In genomic region chr8:84912895-84913501, GRCm38 (mm10) we compare ENCODE assay signal across 8 mouse cellular contexts. TPM values are rescaled to one million over a fixed set of nuclear protein-coding genes. Genes with fewer than 3 reads are reported as not detected.
DNase-seq lines count a peak whose midpoint lies in the region; ATAC-seq and TF ChIP-seq lines count a peak whose summit lies in the region.

No protein-coding gene starts in this region.

- H3K4me2 ChIP-seq in embryonic facial prominence, embryonic 12.5 days (replicated peaks): peak overlapping the region; percentile 88
- H3K4me2 ChIP-seq in heart, postnatal 0 days (ENCODE audit: low read depth, low read length): peak overlapping the region; percentile 70
- H3K4me2 ChIP-seq in lung, postnatal 0 days (replicated peaks; ENCODE audit: low read depth, low read length): peak overlapping the region; percentile 53

- peaks cover 4% of the 10 kb centered on the region; the same call in 1 of the 2 replicates for H3K36me3 ChIP-seq in embryonic facial prominence, embryonic 12.5 days
- H3K36me3 ChIP-seq in heart, postnatal 0 days (replicated peaks; ENCODE audit: control insufficient read depth, insufficient read depth, low read length): no peaks in the 10 kb centered on the region
- H3K36me3 ChIP-seq in lung, postnatal 0 days (ENCODE audit: insufficient read depth, low read length): no peaks in the 10 kb centered on the region

- peak; percentile 71 for DNase-seq in adrenal gland, postnatal 10 days
- peak; percentile 44 for DNase-seq in heart, postnatal 0 days (ENCODE audit: low spot score)
- DNase-seq in kidney, postnatal 14 days: peak; percentile 84
- peak; percentile 91 for DNase-seq in lung, postnatal 0 days (ENCODE audit: low spot score)
- peak; percentile 68 for DNase-seq in ovary, postnatal 36 days (ENCODE audit: low spot score)
- DNase-seq in thymus, postnatal 25 days: peak; percentile 81

- H3K4me3 ChIP-seq in embryonic facial prominence, embryonic 12.5 days: peak overlapping the region; percentile 40
- H3K4me3 ChIP-seq in heart, postnatal 0 days (ENCODE audit: low read depth, low read length): peak overlapping the region; percentile 43
- H3K4me3 ChIP-seq in lung, postnatal 0 days (ENCODE audit: low read depth, low read length): peak overlapping the region; percentile 40

- no peak overlapping the region for H3K27ac ChIP-seq in embryonic facial prominence, embryonic 12.5 days
- H3K27ac ChIP-seq in heart, postnatal 0 days (ENCODE audit: low read depth): no peak overlapping the region
- H3K27ac ChIP-seq in lung, postnatal 0 days (ENCODE audit: low read length): 0 out of 2 replicates have a peak overlapping the region, but pooled peaks have one; percentile 32

- no peaks in the 10 kb centered on the region for H3K9me3 ChIP-seq in embryonic facial prominence, embryonic 12.5 days
- peaks cover 5% of the 10 kb centered on the region for H3K9me3 ChIP-seq in heart, postnatal 0 days (replicated peaks; ENCODE audit: control insufficient read depth, low read length)
- no peaks in the 10 kb centered on the region for H3K9me3 ChIP-seq in lung, postnatal 0 days (ENCODE audit: low read length)

- TF ChIP-seq EP300 in heart, postnatal 0 days (IDR thresholded peaks at IDR 0.05; ENCODE audit: low read depth): no peak
- TF ChIP-seq EP300 in lung, postnatal 0 days (IDR thresholded peaks at IDR 0.05): no peak

- 1% methylated on average over 55 of the region's 55 CpGs for WGBS in embryonic facial prominence, embryonic 12.5 days
- 1% methylated on average over 55 of the region's 55 CpGs for WGBS in heart, postnatal 0 days
- WGBS in lung, postnatal 0 days: under 1% methylated on average over 55 of the region's 55 CpGs

- peaks cover 23% of the 10 kb centered on the region for H3K4me1 ChIP-seq in embryonic facial prominence, embryonic 12.5 days
- peaks cover 9% of the 10 kb centered on the region; the same call in 1 of the 2 replicates for H3K4me1 ChIP-seq in heart, postnatal 0 days (ENCODE audit: control insufficient read depth, insufficient read depth)
- no peaks in the 10 kb centered on the region; the same call in 1 of the 2 replicates for H3K4me1 ChIP-seq in lung, postnatal 0 days (ENCODE audit: insufficient read depth, low read depth, low read length)

- no peak for TF ChIP-seq CTCF in heart, postnatal 0 days (IDR thresholded peaks at IDR 0.05; ENCODE audit: low read depth)
- TF ChIP-seq CTCF in lung, postnatal 0 days (IDR thresholded peaks at IDR 0.05): 0 out of 2 replicates have a peak, but pooled peaks have one; percentile 2

- ATAC-seq in CD4-positive, CD25-positive, alpha-beta regulatory T cell, adult 4 months: peak; percentile 74
- no peak for ATAC-seq in embryonic facial prominence, embryonic 12.5 days (ENCODE audit: insufficient number of reproducible peaks, insufficient read depth, low FRiP score, low TSS enrichment)
- ATAC-seq in heart, postnatal 0 days (ENCODE audit: insufficient read depth, low read depth): no peak
- peak; percentile 59 for ATAC-seq in lung, postnatal 0 days

- H3K27me3 ChIP-seq in embryonic facial prominence, embryonic 12.5 days: peaks cover 76% of the 10 kb centered on the region
- H3K27me3 ChIP-seq in heart, postnatal 0 days (ENCODE audit: control insufficient read depth, insufficient read depth, low read length): peaks cover 62% of the 10 kb centered on the region
- H3K27me3 ChIP-seq in lung, postnatal 0 days (replicated peaks; ENCODE audit: insufficient read depth, low read length): peaks cover 14% of the 10 kb centered on the region

- H3K9ac ChIP-seq in embryonic facial prominence, embryonic 12.5 days: peak overlapping the region; percentile 39; the same call in 1 of the 2 replicates
- H3K9ac ChIP-seq in heart, postnatal 0 days (replicated peaks; ENCODE audit: low read depth, low read length): peak overlapping the region; percentile 23; the same call in 1 of the 2 replicates
- no peak overlapping the region for H3K9ac ChIP-seq in lung, postnatal 0 days (replicated peaks; ENCODE audit: low read depth)

RNA-seq across cellular contexts. Expression of gene Dnase2a, which starts 4.6 kb away (rescaled TPM):
- polyA plus RNA-seq in CD4-positive, CD25-positive, alpha-beta regulatory T cell, adult 4 months (2017; shearing (Covaris generic)): 10 to 100 TPM; 25.7 to 29.7 TPM
- total RNA-seq in adrenal gland, postnatal 10 days (2021): 10 to 100 TPM; 11.8 to 12.8 TPM
- polyA plus RNA-seq in embryonic facial prominence, embryonic 12.5 days (2016; fragmentation: Nextera tagmentation; extraction: Ambion mirVana): 14.8 and 15.4 TPM in 2 replicates
- total RNA-seq in heart, postnatal 0 days (2014; rRNA removed; ENCODE audit: low replicate concordance): 6.0 and 11.0 TPM in 2 replicates
- polyA plus RNA-seq in heart, postnatal 0 days (2015; fragmentation: Nextera tagmentation; extraction: Ambion mirVana): 4.6 and 5.6 TPM in 2 replicates
- 24.0 and 29.1 TPM in 2 replicates for polyA plus RNA-seq in lung, postnatal 0 days (2015; fragmentation: Nextera tagmentation; extraction: Ambion mirVana)

RNA-seq across cellular contexts. Expression of gene Klf1, which starts 11.3 kb away (rescaled TPM):
- under 1 TPM in 1 of 2 experiments, not detected in 1; 0.22 TPM for polyA plus RNA-seq in CD4-positive, CD25-positive, alpha-beta regulatory T cell, adult 4 months (2017; shearing (Covaris generic))
- 1 to 10 TPM; 2.6 to 4.3 TPM for total RNA-seq in adrenal gland, postnatal 10 days (2021)
- 4.7 and 5.4 TPM in 2 replicates for polyA plus RNA-seq in embryonic facial prominence, embryonic 12.5 days (2016; fragmentation: Nextera tagmentation; extraction: Ambion mirVana)
- not detected in 2 replicates for total RNA-seq in heart, postnatal 0 days (2014; rRNA removed; ENCODE audit: low replicate concordance)
- polyA plus RNA-seq in heart, postnatal 0 days (2015; fragmentation: Nextera tagmentation; extraction: Ambion mirVana): 0.27 and 0.56 TPM in 2 replicates
- polyA plus RNA-seq in lung, postnatal 0 days (2015; fragmentation: Nextera tagmentation; extraction: Ambion mirVana): 0.69 and 1.1 TPM in 2 replicates

RNA-seq across cellular contexts. Expression of gene Gcdh, which starts 19.3 kb away (rescaled TPM):
- 10 to 100 TPM; 21.5 to 32.7 TPM for polyA plus RNA-seq in CD4-positive, CD25-positive, alpha-beta regulatory T cell, adult 4 months (2017; shearing (Covaris generic))
- 10 to 100 TPM; 77.9 to 96.9 TPM for total RNA-seq in adrenal gland, postnatal 10 days (2021)
- polyA plus RNA-seq in embryonic facial prominence, embryonic 12.5 days (2016; fragmentation: Nextera tagmentation; extraction: Ambion mirVana): 44.3 and 45.2 TPM in 2 replicates
- total RNA-seq in heart, postnatal 0 days (2014; rRNA removed; ENCODE audit: low replicate concordance): 45.5 and 52.8 TPM in 2 replicates
- polyA plus RNA-seq in heart, postnatal 0 days (2015; fragmentation: Nextera tagmentation; extraction: Ambion mirVana): 33.0 and 33.5 TPM in 2 replicates
- polyA plus RNA-seq in lung, postnatal 0 days (2015; fragmentation: Nextera tagmentation; extraction: Ambion mirVana): 16.2 and 21.1 TPM in 2 replicates

RNA-seq across cellular contexts. Expression of gene Mast1, which starts 24.2 kb away (rescaled TPM):
- polyA plus RNA-seq in CD4-positive, CD25-positive, alpha-beta regulatory T cell, adult 4 months (2017; shearing (Covaris generic)): 1 to 10 TPM; 1.2 to 1.3 TPM
- total RNA-seq in adrenal gland, postnatal 10 days (2021): 1 to 10 TPM; 2.3 to 4.2 TPM
- 5.3 and 5.7 TPM in 2 replicates for polyA plus RNA-seq in embryonic facial prominence, embryonic 12.5 days (2016; fragmentation: Nextera tagmentation; extraction: Ambion mirVana)
- 0.08 TPM in 1 of 2 replicates, not detected in the other for total RNA-seq in heart, postnatal 0 days (2014; rRNA removed; ENCODE audit: low replicate concordance)
- polyA plus RNA-seq in heart, postnatal 0 days (2015; fragmentation: Nextera tagmentation; extraction: Ambion mirVana): 0.05 TPM in 1 of 2 replicates, not detected in the other
- 0.32 and 0.33 TPM in 2 replicates for polyA plus RNA-seq in lung, postnatal 0 days (2015; fragmentation: Nextera tagmentation; extraction: Ambion mirVana)

RNA-seq across cellular contexts. Expression of gene Rtbdn, which starts 33.8 kb away (rescaled TPM):
- not detected for polyA plus RNA-seq in CD4-positive, CD25-positive, alpha-beta regulatory T cell, adult 4 months (2017; shearing (Covaris generic))
- under 1 TPM in 1 of 2 experiments, not detected in 1; 0.21 TPM for total RNA-seq in adrenal gland, postnatal 10 days (2021)
- polyA plus RNA-seq in embryonic facial prominence, embryonic 12.5 days (2016; fragmentation: Nextera tagmentation; extraction: Ambion mirVana): 0.50 and 0.52 TPM in 2 replicates
- not detected in 2 replicates for total RNA-seq in heart, postnatal 0 days (2014; rRNA removed; ENCODE audit: low replicate concordance)
- polyA plus RNA-seq in heart, postnatal 0 days (2015; fragmentation: Nextera tagmentation; extraction: Ambion mirVana): 0.10 TPM in 1 of 2 replicates, not detected in the other
- polyA plus RNA-seq in lung, postnatal 0 days (2015; fragmentation: Nextera tagmentation; extraction: Ambion mirVana): not detected in 2 replicates

Comparison
In these comparisons a context has a peak if more than half of its experiments do, and no peak if none do; other contexts are left out.
1. ATAC-seq: peak in CD4-positive, CD25-positive, alpha-beta regulatory T cell, adult 4 months (single experiment) and lung, postnatal 0 days (single experiment); none in embryonic facial prominence, embryonic 12.5 days (single experiment) and heart, postnatal 0 days (single experiment).
2. Peak in every context shown above with its lines, with median percentiles within 50 percentile points of each other: DNase-seq, H3K4me2 ChIP-seq and H3K4me3 ChIP-seq.